Mouse (Mus musculus): ENCODE results near the gene Mrpl20. TPM values are rescaled to one million over a fixed set of nuclear protein-coding genes. Genes with fewer than 3 reads are reported as not detected.
"Not testable (repeated sequence)": the region's sequence is repeated elsewhere in the genome, so short reads cannot be mapped to it uniquely, and the experiment has no call there.

Mrpl20 gene
- polyA plus RNA-seq, 1 experiment = 74.6 TPM

GRCm38 (mm10) chr4:155788300-155788699, 14.4 kb upstream of the Mrpl20 start:
- Histone ChIP-seq H3K36me3 (ENCODE audit: control insufficient read depth, insufficient read depth, low read length) (no peaks in the 10 kb centered on the region), H3K4me1 (replicated peaks; ENCODE audit: control insufficient read depth, insufficient read depth, low read length) (0 out of 2 replicates have a peak, but pooled peaks cover 5% of the 10 kb centered on the region), H3K27me3 (ENCODE audit: control insufficient read depth, insufficient read depth, low read length) (peaks cover 4% of the 10 kb centered on the region; the same call in 1 of the 2 replicates), H3K4me3 (ENCODE audit: control insufficient read depth, insufficient read depth, low read length) (no peak overlapping the region), H3K27ac (ENCODE audit: control insufficient read depth, insufficient read depth, low read length) (no peak overlapping the region)
- TF ChIP-seq CTCF (IDR thresholded peaks at IDR 0.05; ENCODE audit: borderline replicate concordance, control insufficient read depth, extremely low read depth, insufficient read depth, low read length, poor library complexity) (no peak), POLR2A (IDR thresholded peaks at IDR 0.05; ENCODE audit: control insufficient read depth, extremely low read depth, insufficient read depth, low read length, poor library complexity) (no peak)
- no peak for DNase-seq
- WGBS = 75% methylated on average over 3 of the region's 3 CpGs

GRCm38 (mm10) chr4:155788833-155789232, 13.8 kb upstream of the Mrpl20 start:
- DNase-seq; H3K36me3 ChIP-seq (ENCODE audit: control insufficient read depth, insufficient read depth, low read length); H3K27ac ChIP-seq (ENCODE audit: control insufficient read depth, insufficient read depth, low read length); H3K27me3 ChIP-seq (ENCODE audit: control insufficient read depth, insufficient read depth, low read length); H3K4me1 ChIP-seq (replicated peaks; ENCODE audit: control insufficient read depth, insufficient read depth, low read length); H3K4me3 ChIP-seq (ENCODE audit: control insufficient read depth, insufficient read depth, low read length): not testable (repeated sequence)
- 93% methylated on average over 4 of the region's 4 CpGs for whole genome bisulfite sequencing

- no peak within 1 kb of the TSS for H3K27ac ChIP-seq (ENCODE audit: control insufficient read depth, insufficient read depth, low read length)
- H3K4me1 ChIP-seq (replicated peaks; ENCODE audit: control insufficient read depth, insufficient read depth, low read length) = no peaks in the 10 kb centered on the region
- H3K27me3 ChIP-seq (ENCODE audit: control insufficient read depth, insufficient read depth, low read length) = no peaks in the 10 kb centered on the region
- DNase-seq = no peak
- 95% methylated on average over 3 of the region's 3 CpGs for WGBS
- no peak for TF ChIP-seq CTCF (IDR thresholded peaks at IDR 0.05; ENCODE audit: borderline replicate concordance, control insufficient read depth, extremely low read depth, insufficient read depth, low read length, poor library complexity)
- no peak for TF ChIP-seq POLR2A (IDR thresholded peaks at IDR 0.05; ENCODE audit: control insufficient read depth, extremely low read depth, insufficient read depth, low read length, poor library complexity)
- H3K4me3 ChIP-seq (ENCODE audit: control insufficient read depth, insufficient read depth, low read length) = no peak within 1 kb of the TSS
- no peaks in the 10 kb centered on the region for H3K36me3 ChIP-seq (ENCODE audit: control insufficient read depth, insufficient read depth, low read length)
These were observed 12.6 kb upstream of the Mrpl20 start, which contains the start of gene Ankrd65 for GRCm38 (mm10) chr4:155790021-155790489. Gene Ankrd65 (plus strand): TSS chr4:155790439.

- no peak overlapping the region for H3K4me3 ChIP-seq (ENCODE audit: control insufficient read depth, insufficient read depth, low read length)
- H3K4me1 ChIP-seq (replicated peaks; ENCODE audit: control insufficient read depth, insufficient read depth, low read length) = no peaks in the 10 kb centered on the region
- DNase-seq = no peak
- TF ChIP-seq CTCF (IDR thresholded peaks at IDR 0.05; ENCODE audit: borderline replicate concordance, control insufficient read depth, extremely low read depth, insufficient read depth, low read length, poor library complexity) (no peak), POLR2A (IDR thresholded peaks at IDR 0.05; ENCODE audit: control insufficient read depth, extremely low read depth, insufficient read depth, low read length, poor library complexity) (no peak)
- no peaks in the 10 kb centered on the region for H3K27me3 ChIP-seq (ENCODE audit: control insufficient read depth, insufficient read depth, low read length)
- H3K27ac ChIP-seq (ENCODE audit: control insufficient read depth, insufficient read depth, low read length) = no peak overlapping the region
- no peaks in the 10 kb centered on the region for H3K36me3 ChIP-seq (ENCODE audit: control insufficient read depth, insufficient read depth, low read length)
- WGBS = 88% methylated on average over 3 of the region's 3 CpGs
These were observed 12.0 kb upstream of the Mrpl20 start for GRCm38 (mm10) chr4:155790650-155791161.

GRCm38 (mm10) chr4:155791240-155791933, 11.3 kb upstream of the Mrpl20 start:
- DNase-seq = no peak
- 87% methylated on average over 24 of the region's 24 CpGs for WGBS
- no peak overlapping the region for H3K4me3 ChIP-seq (ENCODE audit: control insufficient read depth, insufficient read depth, low read length)
- no peaks in the 10 kb centered on the region for H3K36me3 ChIP-seq (ENCODE audit: control insufficient read depth, insufficient read depth, low read length)
- H3K27me3 ChIP-seq (ENCODE audit: control insufficient read depth, insufficient read depth, low read length) = no peaks in the 10 kb centered on the region
- TF ChIP-seq POLR2A (IDR thresholded peaks at IDR 0.05; ENCODE audit: control insufficient read depth, extremely low read depth, insufficient read depth, low read length, poor library complexity) (no peak), CTCF (IDR thresholded peaks at IDR 0.05; ENCODE audit: borderline replicate concordance, control insufficient read depth, extremely low read depth, insufficient read depth, low read length, poor library complexity) (no peak)
- no peak overlapping the region for H3K27ac ChIP-seq (ENCODE audit: control insufficient read depth, insufficient read depth, low read length)
- H3K4me1 ChIP-seq (replicated peaks; ENCODE audit: control insufficient read depth, insufficient read depth, low read length) = no peaks in the 10 kb centered on the region

- no peak for TF ChIP-seq CTCF (IDR thresholded peaks at IDR 0.05; ENCODE audit: borderline replicate concordance, control insufficient read depth, extremely low read depth, insufficient read depth, low read length, poor library complexity)
- TF ChIP-seq POLR2A (IDR thresholded peaks at IDR 0.05; ENCODE audit: control insufficient read depth, extremely low read depth, insufficient read depth, low read length, poor library complexity) = no peak
- Histone ChIP-seq H3K4me1 (replicated peaks; ENCODE audit: control insufficient read depth, insufficient read depth, low read length) (no peaks in the 10 kb centered on the region), H3K27me3 (ENCODE audit: control insufficient read depth, insufficient read depth, low read length) (no peaks in the 10 kb centered on the region), H3K36me3 (ENCODE audit: control insufficient read depth, insufficient read depth, low read length) (no peaks in the 10 kb centered on the region), H3K27ac (ENCODE audit: control insufficient read depth, insufficient read depth, low read length) (no peak overlapping the region), H3K4me3 (ENCODE audit: control insufficient read depth, insufficient read depth, low read length) (no peak overlapping the region)
- no peak for DNase-seq
- 80% methylated on average over 2 of the region's 2 CpGs for WGBS
These were observed 8.9 kb upstream of the Mrpl20 start for GRCm38 (mm10) chr4:155793730-155794129.

Measured in thymus, adult 2 months (tissue).